Mouse (Mus musculus): Measurements from ENCODE around the gene Prom1. TPM values are rescaled to one million over a fixed set of nuclear protein-coding genes. Genes with fewer than 3 reads are reported as not detected.
A peak's percentile ranks its signal among the peaks of the same experiment; 100 is the strongest.

The Prom1 gene
- total RNA-seq, 1 experiment = 12.7 TPM

DNA sequence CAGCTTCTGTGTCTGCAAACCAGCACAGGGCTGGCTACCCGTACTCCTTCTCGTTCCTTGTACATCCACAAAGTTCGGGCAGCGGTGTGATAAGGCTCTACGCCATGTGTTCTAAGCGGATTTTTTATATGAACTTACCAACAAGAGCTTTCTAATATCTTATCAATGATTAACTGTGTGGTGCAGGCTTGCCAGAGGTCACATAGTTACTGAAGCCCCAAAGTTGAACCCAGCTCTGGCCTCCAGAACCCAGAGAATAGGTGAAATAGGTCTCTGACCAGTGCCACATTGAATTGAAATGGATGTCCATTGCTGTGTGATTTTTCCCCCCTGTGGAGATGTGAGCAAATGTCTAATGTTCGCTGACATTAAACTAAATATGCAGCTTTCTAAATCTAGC, 1.3 kb upstream of the Prom1 start:
- no peak for DNase-seq (ENCODE audit: low read depth, low spot score)
- Histone ChIP-seq H3K4me1 (ENCODE audit: control insufficient read depth in 2 of 2, insufficient read depth in 2 of 2, low read length in 2 of 2, poor library complexity in 1 of 2) (peaks cover 2% of the 10 kb centered on the region in 2 experiments; a peak in 1 of 4 replicates), H3K36me3 (ENCODE audit: control insufficient read depth, insufficient read depth, low read length, poor library complexity, severe bottlenecking) (no peaks in the 10 kb centered on the region), H3K27ac (ENCODE audit: insufficient read depth, low read depth, low read length, poor library complexity, severe bottlenecking) (no peak overlapping the region), H3K4me3 (ENCODE audit: insufficient read depth in 1 of 2, low read depth in 1 of 2, low read length in 2 of 2, poor library complexity in 1 of 2, severe bottlenecking in 1 of 2) (no peak overlapping the region), H3K9ac (ENCODE audit: insufficient read depth, low read depth, low read length, poor library complexity, severe bottlenecking) (no peak overlapping the region), H3K9me3 (ENCODE audit: control insufficient read depth, insufficient read depth, low read depth, low read length) (no peaks in the 10 kb centered on the region)
- in situ Hi-C loops (cut with MboI; ENCODE audit: low sequenced_read_pairs in 2 of 2, unreplicated experiment in 2 of 2) = loop anchor here in 1 of 2 experiments (10.0 kb wide), 1 partner anchor 208 kb away; no protein-coding TSS in a partner anchor
- TF ChIP-seq HCFC1 (IDR thresholded peaks at IDR 0.05; ENCODE audit: borderline replicate concordance, insufficient read depth, low read length) (no peak), MAFK (IDR thresholded peaks at IDR 0.05; ENCODE audit: insufficient read depth, low read depth, low read length) (no peak), CHD2 (IDR thresholded peaks at IDR 0.05; ENCODE audit: low read depth, low read length) (no peak), ZNF384 (IDR thresholded peaks at IDR 0.05; ENCODE audit: low read depth, low read length) (no peak), ZC3H11A (IDR thresholded peaks at IDR 0.05; ENCODE audit: borderline replicate concordance, low read depth, low read length) (no peak)

DNA sequence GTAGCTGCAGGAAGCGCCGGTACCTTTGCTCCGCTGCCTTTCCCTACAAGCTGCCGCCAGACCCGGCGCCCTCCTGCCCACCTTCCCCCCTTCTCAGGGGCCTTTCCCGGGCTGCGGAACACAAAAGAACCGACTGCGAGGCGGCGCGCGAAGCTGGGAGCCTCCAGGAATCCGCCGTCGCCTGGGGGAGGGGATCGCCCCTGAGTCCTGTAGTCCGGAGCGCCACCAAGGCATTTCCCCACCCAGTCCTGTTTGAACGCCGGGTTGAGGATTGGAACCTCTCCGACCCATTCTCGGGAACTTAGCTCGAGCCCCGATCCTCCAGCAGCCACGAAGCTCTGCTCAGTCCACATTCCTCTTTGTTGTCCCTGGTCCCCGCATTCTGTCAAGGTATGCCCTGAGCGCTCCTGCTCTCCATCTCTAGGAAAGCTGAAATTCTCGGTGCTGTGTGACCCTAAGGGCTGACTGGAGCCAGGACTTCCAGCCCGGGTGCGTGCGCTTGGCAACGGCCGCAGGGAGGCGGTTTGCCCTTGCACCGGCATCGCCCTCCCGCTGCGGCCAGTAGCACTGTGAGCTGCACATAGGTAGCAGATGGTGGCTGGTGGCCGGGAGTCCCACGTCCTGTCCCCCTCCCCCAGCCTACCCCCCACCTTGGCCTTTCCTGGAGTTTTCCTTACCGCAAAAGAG, 1.1 kb downstream of the Prom1 start:
- in situ Hi-C loops (cut with MboI; ENCODE audit: low sequenced_read_pairs in 2 of 2, unreplicated experiment in 2 of 2) = loop anchor here in 1 of 2 experiments (10.0 kb wide), 1 partner anchor 206 kb away; no protein-coding TSS in a partner anchor
- no peaks in the 10 kb centered on the region for H3K36me3 ChIP-seq (ENCODE audit: control insufficient read depth, insufficient read depth, low read length, poor library complexity, severe bottlenecking)
- H3K9ac ChIP-seq (ENCODE audit: insufficient read depth, low read depth, low read length, poor library complexity, severe bottlenecking) = peak overlapping the region; percentile 66
- peak; percentile 55 for DNase-seq (ENCODE audit: low read depth, low spot score)
- no peak for TF ChIP-seq ZC3H11A (IDR thresholded peaks at IDR 0.05; ENCODE audit: borderline replicate concordance, low read depth, low read length)
- no peak for TF ChIP-seq HCFC1 (IDR thresholded peaks at IDR 0.05; ENCODE audit: borderline replicate concordance, insufficient read depth, low read length)
- TF ChIP-seq MAFK (IDR thresholded peaks at IDR 0.05; ENCODE audit: insufficient read depth, low read depth, low read length) = no peak
- no peak for TF ChIP-seq CHD2 (IDR thresholded peaks at IDR 0.05; ENCODE audit: low read depth, low read length)
- no peak for TF ChIP-seq ZNF384 (IDR thresholded peaks at IDR 0.05; ENCODE audit: low read depth, low read length)
- peak overlapping the region; percentile 71 to 75 for H3K4me3 ChIP-seq (ENCODE audit: insufficient read depth in 1 of 2, low read depth in 1 of 2, low read length in 2 of 2, poor library complexity in 1 of 2, severe bottlenecking in 1 of 2)
- no peak overlapping the region for H3K27ac ChIP-seq (ENCODE audit: insufficient read depth, low read depth, low read length, poor library complexity, severe bottlenecking)
- H3K9me3 ChIP-seq (ENCODE audit: control insufficient read depth, insufficient read depth, low read depth, low read length) = no peaks in the 10 kb centered on the region
- H3K4me1 ChIP-seq (ENCODE audit: control insufficient read depth in 2 of 2, insufficient read depth in 2 of 2, low read length in 2 of 2, poor library complexity in 1 of 2) = peaks cover 2% of the 10 kb centered on the region in 2 experiments; a peak in 1 of 4 replicates

DNA sequence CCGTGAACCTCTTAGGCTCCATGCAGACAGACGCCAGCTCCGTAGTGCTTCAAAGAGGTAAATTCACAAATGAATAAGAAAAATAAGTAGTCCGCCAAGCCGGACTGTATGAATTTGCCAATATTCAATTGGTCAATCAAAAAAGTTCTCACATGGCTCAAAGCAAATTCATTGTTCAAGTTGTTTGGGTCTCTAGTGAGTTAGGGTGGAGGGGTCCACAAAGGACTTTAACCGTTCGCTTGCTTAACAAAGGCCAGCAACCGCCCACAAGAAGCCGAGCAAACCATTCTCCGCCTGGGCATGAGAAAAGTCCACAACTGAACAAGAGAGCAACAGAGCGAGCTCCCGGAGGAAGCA, 1.7 kb downstream of the Prom1 start:
- Histone ChIP-seq H3K9ac (ENCODE audit: insufficient read depth, low read depth, low read length, poor library complexity, severe bottlenecking) (peak overlapping the region; percentile 66), H3K4me1 (ENCODE audit: control insufficient read depth in 2 of 2, insufficient read depth in 2 of 2, low read length in 2 of 2, poor library complexity in 1 of 2) (peaks cover 2% of the 10 kb centered on the region in 2 experiments; a peak in 1 of 4 replicates), H3K36me3 (ENCODE audit: control insufficient read depth, insufficient read depth, low read length, poor library complexity, severe bottlenecking) (no peaks in the 10 kb centered on the region), H3K9me3 (ENCODE audit: control insufficient read depth, insufficient read depth, low read depth, low read length) (no peaks in the 10 kb centered on the region), H3K27ac (ENCODE audit: insufficient read depth, low read depth, low read length, poor library complexity, severe bottlenecking) (no peak overlapping the region), H3K4me3 (ENCODE audit: insufficient read depth in 1 of 2, low read depth in 1 of 2, low read length in 2 of 2, poor library complexity in 1 of 2, severe bottlenecking in 1 of 2) (peak overlapping the region; percentile 71 to 75)
- in situ Hi-C loops (cut with MboI; ENCODE audit: low sequenced_read_pairs in 2 of 2, unreplicated experiment in 2 of 2) = loop anchor here in 1 of 2 experiments (10.0 kb wide), 1 partner anchor 205 kb away; no protein-coding TSS in a partner anchor
- no peak for DNase-seq (ENCODE audit: low read depth, low spot score)
- TF ChIP-seq ZNF384 (IDR thresholded peaks at IDR 0.05; ENCODE audit: low read depth, low read length) = no peak
- TF ChIP-seq ZC3H11A (IDR thresholded peaks at IDR 0.05; ENCODE audit: borderline replicate concordance, low read depth, low read length) = no peak
- TF ChIP-seq MAFK (IDR thresholded peaks at IDR 0.05; ENCODE audit: insufficient read depth, low read depth, low read length) = no peak
- no peak for TF ChIP-seq CHD2 (IDR thresholded peaks at IDR 0.05; ENCODE audit: low read depth, low read length)
- TF ChIP-seq HCFC1 (IDR thresholded peaks at IDR 0.05; ENCODE audit: borderline replicate concordance, insufficient read depth, low read length) = no peak

DNA sequence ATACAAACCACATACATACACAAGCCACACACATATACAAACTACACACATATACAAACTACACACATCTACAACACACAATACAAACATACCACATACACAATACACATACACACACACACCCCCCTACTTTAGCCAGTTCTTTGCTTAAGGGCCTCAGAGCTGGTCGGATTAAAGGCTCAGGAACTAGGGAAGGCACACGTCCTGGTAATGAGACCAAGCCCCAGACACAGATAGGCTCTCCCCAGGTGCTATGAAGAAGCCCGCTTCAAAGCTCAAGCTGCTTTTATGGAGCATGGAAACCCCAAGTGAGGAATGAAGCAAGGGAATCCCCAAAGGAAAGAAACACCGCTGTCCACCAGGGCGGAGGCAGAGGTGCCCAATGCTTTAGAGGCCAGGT, 4.8 kb downstream of the Prom1 start:
- no peak for DNase-seq (ENCODE audit: low read depth, low spot score)
- Histone ChIP-seq H3K4me1 (ENCODE audit: control insufficient read depth in 2 of 2, insufficient read depth in 2 of 2, low read length in 2 of 2, poor library complexity in 1 of 2) (peaks cover 2% of the 10 kb centered on the region in 2 experiments; a peak in 1 of 4 replicates), H3K4me3 (ENCODE audit: insufficient read depth in 1 of 2, low read depth in 1 of 2, low read length in 2 of 2, poor library complexity in 1 of 2, severe bottlenecking in 1 of 2) (no peak overlapping the region), H3K27ac (ENCODE audit: insufficient read depth, low read depth, low read length, poor library complexity, severe bottlenecking) (no peak overlapping the region), H3K36me3 (ENCODE audit: control insufficient read depth, insufficient read depth, low read length, poor library complexity, severe bottlenecking) (peaks cover 3% of the 10 kb centered on the region; the same call in 1 of the 2 replicates), H3K9ac (ENCODE audit: insufficient read depth, low read depth, low read length, poor library complexity, severe bottlenecking) (no peak overlapping the region), H3K9me3 (ENCODE audit: control insufficient read depth, insufficient read depth, low read depth, low read length) (no peaks in the 10 kb centered on the region)
- in situ Hi-C loops (cut with MboI; ENCODE audit: low sequenced_read_pairs in 2 of 2, unreplicated experiment in 2 of 2) = no loop called here
- TF ChIP-seq MAFK (IDR thresholded peaks at IDR 0.05; ENCODE audit: insufficient read depth, low read depth, low read length) (no peak), ZNF384 (IDR thresholded peaks at IDR 0.05; ENCODE audit: low read depth, low read length) (no peak)

All from ES-E14 (cell line).